Comparison of ENCODE assay signal across 9 mouse cellular contexts in genomic region chr7:100178016-100178890, GRCm38 (mm10). TPM values are rescaled to one million over a fixed set of nuclear protein-coding genes. Genes with fewer than 3 reads are reported as not detected.
DNase-seq lines count a peak whose midpoint lies in the region; ATAC-seq and TF ChIP-seq lines count a peak whose summit lies in the region.
"Had no signal": no experiment of that assay in that cellular context is flagged by ENCODE, and none has a peak within 500 bp of the region (broad histone marks: within the 10 kb centered on the region; RNA-seq: fewer than 3 reads in every experiment).

No protein-coding gene starts in this region.

- peaks cover 5% of the 10 kb centered on the region; the same call in 1 of the 2 replicates for H3K4me1 ChIP-seq in lung, adult 2 months (ENCODE audit: control insufficient read depth, insufficient read depth, low read length)
- H3K4me1 ChIP-seq in neural tube, embryonic 14.5 days (ENCODE audit: control insufficient read depth, insufficient read depth, low read length): peaks cover 9% of the 10 kb centered on the region; the same call in 1 of the 2 replicates

- no peak for TF ChIP-seq POLR2A in brain, embryonic 14.5 days (IDR thresholded peaks at IDR 0.05; ENCODE audit: borderline replicate concordance, extremely low read depth, insufficient read depth, insufficient read length, poor library complexity, severe bottlenecking)
- TF ChIP-seq POLR2A in lung, adult 2 months (IDR thresholded peaks at IDR 0.05; ENCODE audit: borderline replicate concordance, extremely low read depth, low read depth, low read length): 0 out of 2 replicates have a peak, but pooled peaks have one; percentile 1

- intact Hi-C loops in heart, postnatal 25 days (cut with DNase I): loop anchor here (5.0 kb wide), 1 partner anchor 41 kb away; no protein-coding TSS in a partner anchor

- peak overlapping the region; percentile 62 for H3K4me2 ChIP-seq in neural tube, embryonic 14.5 days (ENCODE audit: low read depth, low read length)

- peak; percentile 78 for ATAC-seq in neural tube, embryonic 14.5 days (ENCODE audit: low read depth)
- ATAC-seq: Patski had no signal

- H3K9ac ChIP-seq in neural tube, embryonic 14.5 days (replicated peaks; ENCODE audit: low read depth, low read length): peak overlapping the region; percentile 33; the same call in 1 of the 2 replicates

- H3K36me3 ChIP-seq in neural tube, embryonic 14.5 days (ENCODE audit: control insufficient read depth, insufficient read depth, low read length): no peaks in the 10 kb centered on the region

- H3K4me3 ChIP-seq in lung, adult 2 months (replicated peaks; ENCODE audit: extremely low read depth, low read depth, low read length): peak overlapping the region; percentile 59
- H3K4me3 ChIP-seq in neural tube, embryonic 14.5 days (ENCODE audit: low read depth, low read length): peak overlapping the region; percentile 29

- H3K9me3 ChIP-seq in neural tube, embryonic 14.5 days (ENCODE audit: control insufficient read depth, low read length): no peaks in the 10 kb centered on the region

- H3K27ac ChIP-seq in neural tube, embryonic 14.5 days (ENCODE audit: low read depth, low read length): no peak overlapping the region

- WGBS in lung, adult 2 months: 10% methylated on average over 30 of the region's 30 CpGs
- WGBS in neural tube, embryonic 14.5 days: 11% methylated on average over 30 of the region's 30 CpGs

- TF ChIP-seq CTCF in brain, embryonic 14.5 days (IDR thresholded peaks at IDR 0.05; ENCODE audit: borderline replicate concordance, extremely low read depth, insufficient read depth, insufficient read length): no peak
- no peak for TF ChIP-seq CTCF in lung, adult 2 months (IDR thresholded peaks at IDR 0.05; ENCODE audit: insufficient read depth, low read length)

- H3K27me3 ChIP-seq in neural tube, embryonic 14.5 days (ENCODE audit: control insufficient read depth, insufficient read depth, low read length): peaks cover 16% of the 10 kb centered on the region

- DNase-seq in CD4-positive helper T cell, adult 2 months (ENCODE audit: low read depth, low spot score): peak; percentile 17
- peak; percentile 43 for DNase-seq in brain, embryonic 14.5 days (ENCODE audit: low read depth)
- peak; percentile 30 for DNase-seq in forelimb bud, embryonic 11.5 days (ENCODE audit: low read depth, low spot score)
- DNase-seq in heart, postnatal 25 days (ENCODE audit: low spot score): peak; percentile 47
- peak; percentile 61 to 74 for DNase-seq in kidney, postnatal 4 days
- peak; percentile 61 for DNase-seq in lung, adult 2 months
- peak; percentile 41 to 54 for DNase-seq in thymus, postnatal 36 days

RNA-seq across cellular contexts. Expression of gene Kcne3, which starts 2.0 kb away (rescaled TPM):
- polyA plus RNA-seq in brain, embryonic 14.5 days (2012; rRNA removed): 1.5 and 1.9 TPM in 2 replicates
- 1 to 10 TPM; 1.0 to 1.1 TPM for total RNA-seq in heart, postnatal 25 days (2021)
- polyA plus RNA-seq in lung, adult 2 months (2012; rRNA removed): 5.8 and 6.4 TPM in 2 replicates
- 0.62 TPM in 1 of 2 replicates, not detected in the other for polyA plus RNA-seq in neural tube, embryonic 14.5 days (2014; fragmentation: Nextera tagmentation; extraction: Ambion mirVana)
- polyA plus RNA-seq: Patski had no signal

RNA-seq across cellular contexts. Expression of gene Lipt2, which starts 19.2 kb away (rescaled TPM):
- 10.6 and 14.0 TPM in 2 replicates for polyA plus RNA-seq in brain, embryonic 14.5 days (2012; rRNA removed)
- total RNA-seq in heart, postnatal 25 days (2021): 1 to 10 TPM; 4.6 to 5.3 TPM
- 4.6 and 5.9 TPM in 2 replicates for polyA plus RNA-seq in lung, adult 2 months (2012; rRNA removed)
- polyA plus RNA-seq in neural tube, embryonic 14.5 days (2014; fragmentation: Nextera tagmentation; extraction: Ambion mirVana): 17.6 and 19.1 TPM in 2 replicates

RNA-seq across cellular contexts. Expression of gene Pgm2l1, which starts 48.9 kb away (rescaled TPM):
- polyA plus RNA-seq in brain, embryonic 14.5 days (2012; rRNA removed): 26.1 and 43.5 TPM in 2 replicates
- 1 to 10 TPM; 5.6 to 7.7 TPM for total RNA-seq in heart, postnatal 25 days (2021)
- polyA plus RNA-seq in lung, adult 2 months (2012; rRNA removed): 4.6 and 5.0 TPM in 2 replicates
- 31.0 and 38.5 TPM in 2 replicates for polyA plus RNA-seq in neural tube, embryonic 14.5 days (2014; fragmentation: Nextera tagmentation; extraction: Ambion mirVana)

RNA-seq across cellular contexts. Expression of gene Pold3, which starts 56.9 kb away (rescaled TPM):
- 42.1 and 44.6 TPM in 2 replicates for polyA plus RNA-seq in brain, embryonic 14.5 days (2012; rRNA removed)
- total RNA-seq in heart, postnatal 25 days (2021): 1 to 10 TPM; 9.4 to 9.8 TPM
- 4.7 and 6.8 TPM in 2 replicates for polyA plus RNA-seq in lung, adult 2 months (2012; rRNA removed)
- polyA plus RNA-seq in neural tube, embryonic 14.5 days (2014; fragmentation: Nextera tagmentation; extraction: Ambion mirVana): 42.8 and 44.2 TPM in 2 replicates

Comparison
In these comparisons a context has a peak if more than half of its experiments do, and no peak if none do; other contexts are left out.
1. DNase-seq: peak in every context shown above with its lines; median percentile 68 in kidney, postnatal 4 days; 61 in lung, adult 2 months; 48 in thymus, postnatal 36 days; 47 in heart, postnatal 25 days; 43 in brain, embryonic 14.5 days; 30 in forelimb bud, embryonic 11.5 days; 17 in CD4-positive helper T cell, adult 2 months.